Mouse (Mus musculus) brain, embryonic 14.5 days (tissue): ENCODE results near the gene Usp36. TPM values are rescaled to one million over a fixed set of nuclear protein-coding genes. Genes with fewer than 3 reads are reported as not detected.

Experiments
- DNase-seq: peaks from one replicate; pipeline ENCODE4 v3.0.0-alpha.2; 2011; ENCODE audit warnings: low read depth
- CTCF ChIP-seq: fragments of 200-500 bp; IDR thresholded peaks from 2 replicates; pipeline ENCODE4 v1.5.1; 2012; ENCODE audit warnings: inconsistent platforms, mild to moderate bottlenecking, moderate library complexity, borderline replicate concordance; ENCODE audit not compliant: insufficient read depth, insufficient read length; ENCODE audit errors: extremely low read depth
- POLR2A ChIP-seq: fragments of 200-500 bp; IDR thresholded peaks from 2 replicates; pipeline ENCODE4 v1.6.1; 2012; ENCODE audit warnings: mild to moderate bottlenecking, inconsistent platforms, borderline replicate concordance; ENCODE audit not compliant: poor library complexity, insufficient read depth, insufficient read length, severe bottlenecking; ENCODE audit errors: extremely low read depth
- polyA plus RNA-seq: library from polyadenylated mRNA; depleted of rRNA; stranded (reverse); fragments of >200 nt; gene quantifications from 2 replicates; pipeline ENCODE4 v1.2.3, GENCODE M21; 2012; rRNA removed

The Usp36 gene
- polyA plus RNA-seq, 1 experiment = 23.4 TPM

DNA sequence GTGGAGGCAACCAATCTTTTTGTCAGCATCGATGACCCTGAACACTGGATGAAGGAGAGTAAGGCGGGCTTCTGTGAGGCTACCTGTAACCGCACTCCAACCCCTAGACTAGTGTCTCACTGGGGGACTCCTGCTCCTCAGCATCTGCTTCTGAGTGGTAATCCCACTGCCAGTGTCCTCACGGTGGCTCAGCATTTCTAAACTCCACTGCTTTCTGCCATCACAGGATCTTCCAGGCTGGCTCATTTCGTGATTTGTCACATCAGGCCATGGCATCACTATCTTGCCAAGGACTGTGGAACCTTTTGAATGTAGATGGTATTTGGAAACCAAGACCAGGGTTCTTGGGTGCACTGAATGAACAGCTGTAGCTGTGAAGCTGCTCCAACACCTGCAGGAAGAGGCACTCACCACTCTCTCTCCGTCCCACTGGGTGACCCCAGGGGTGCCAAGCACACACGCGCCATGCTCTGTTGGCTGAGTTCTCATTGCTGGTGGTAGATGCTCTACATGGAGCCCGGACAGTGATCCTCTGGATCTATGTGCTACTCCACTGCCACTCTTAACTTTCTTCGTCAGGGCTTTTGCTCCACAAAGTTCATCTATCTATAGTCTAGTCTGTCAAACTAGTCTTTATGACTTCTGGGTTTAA, 66.5 kb downstream of the Usp36 start:
- TF ChIP-seq CTCF (no peak), POLR2A (no peak)
- no peak for DNase-seq

DNA sequence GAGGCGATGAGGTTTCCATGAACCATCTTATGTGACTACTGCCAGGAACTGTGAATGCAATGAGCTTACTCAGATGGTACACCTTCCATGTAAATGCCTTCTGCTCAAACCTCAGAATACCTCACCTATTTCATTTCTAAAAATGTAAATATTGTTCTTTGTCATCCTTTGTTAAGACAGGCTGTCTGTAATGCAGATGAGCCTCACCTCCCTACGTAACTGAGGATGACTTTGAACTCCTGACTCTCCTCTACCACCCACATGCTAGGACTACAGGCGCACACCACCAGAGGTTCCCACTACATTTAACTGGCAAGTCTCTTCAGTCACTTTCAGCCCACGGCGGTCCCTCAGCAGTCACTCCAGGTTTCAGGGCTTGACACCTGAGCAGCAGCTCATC, 67.1 kb downstream of the Usp36 start:
- TF ChIP-seq CTCF (no peak), POLR2A (no peak)
- no peak for DNase-seq

DNA sequence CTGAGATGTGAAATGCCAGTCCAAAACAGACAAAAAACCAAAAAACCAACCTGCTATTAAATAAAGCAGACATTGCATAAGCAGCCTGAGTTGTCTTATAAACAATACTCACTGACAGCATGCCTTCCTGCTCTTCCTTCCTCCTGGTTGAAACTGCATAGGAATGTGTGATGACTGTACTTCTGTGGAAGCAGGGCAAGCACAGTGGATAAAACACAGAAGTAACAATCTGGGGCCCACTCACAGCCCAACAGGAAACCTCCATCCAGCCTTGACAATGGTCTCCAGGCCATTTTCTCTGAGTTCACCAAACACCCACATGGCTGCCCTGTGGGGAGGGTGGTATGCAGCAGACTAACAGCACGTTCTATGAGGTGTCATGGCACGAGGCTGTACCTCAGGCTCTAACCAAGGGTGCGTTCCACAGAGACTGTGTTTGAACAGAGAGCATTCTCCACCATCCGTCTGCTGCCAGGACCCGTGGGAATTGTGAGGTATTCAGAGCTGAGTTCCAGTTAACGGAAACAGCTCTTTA, 67.6 kb downstream of the Usp36 start:
- TF ChIP-seq CTCF = no peak
- no peak for DNase-seq

- TF ChIP-seq POLR2A (no peak), CTCF (peak; percentile 74; the same call in 1 of the 2 replicates)
- DNase-seq = peak; percentile 78
These were observed 69.3 kb downstream of the Usp36 start for GRCm38 (mm10) chr11:118220561-118221262.

GRCm38 (mm10) chr11:118219066-118219465, 71.0 kb downstream of the Usp36 start:
- TF ChIP-seq POLR2A (no peak), CTCF (no peak)
- DNase-seq = no peak

- no peak for TF ChIP-seq POLR2A
- no peak for TF ChIP-seq CTCF
- DNase-seq = no peak
These were observed 73.6 kb downstream of the Usp36 start for GRCm38 (mm10) chr11:118216468-118216867.

DNA sequence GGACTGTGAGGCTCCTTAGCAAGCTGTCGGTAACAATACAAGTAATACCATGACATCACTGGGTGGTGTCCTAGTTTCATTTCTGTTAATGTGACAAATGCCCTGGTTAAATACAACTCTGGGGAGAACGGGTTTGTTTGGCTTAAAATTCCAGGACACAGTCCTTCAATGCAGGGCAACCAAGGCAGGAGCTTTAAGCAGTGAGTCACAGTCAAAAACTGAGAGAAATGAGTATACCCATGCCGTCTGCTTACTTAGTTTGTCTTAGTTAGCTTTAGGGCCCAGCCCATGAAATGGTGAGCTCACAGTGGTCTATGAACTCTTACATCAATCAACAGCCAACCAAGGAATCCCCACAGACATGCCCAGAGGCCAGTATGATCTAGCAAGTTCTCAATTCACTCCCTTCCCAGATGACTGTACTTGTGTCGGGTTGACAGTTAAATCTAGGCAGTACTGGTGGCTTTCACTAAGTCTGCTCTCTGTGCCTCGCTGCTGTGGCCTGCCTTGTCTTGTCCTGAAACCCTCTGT, 74.1 kb downstream of the Usp36 start:
- TF ChIP-seq POLR2A (no peak), CTCF (no peak)
- DNase-seq = no peak

DNA sequence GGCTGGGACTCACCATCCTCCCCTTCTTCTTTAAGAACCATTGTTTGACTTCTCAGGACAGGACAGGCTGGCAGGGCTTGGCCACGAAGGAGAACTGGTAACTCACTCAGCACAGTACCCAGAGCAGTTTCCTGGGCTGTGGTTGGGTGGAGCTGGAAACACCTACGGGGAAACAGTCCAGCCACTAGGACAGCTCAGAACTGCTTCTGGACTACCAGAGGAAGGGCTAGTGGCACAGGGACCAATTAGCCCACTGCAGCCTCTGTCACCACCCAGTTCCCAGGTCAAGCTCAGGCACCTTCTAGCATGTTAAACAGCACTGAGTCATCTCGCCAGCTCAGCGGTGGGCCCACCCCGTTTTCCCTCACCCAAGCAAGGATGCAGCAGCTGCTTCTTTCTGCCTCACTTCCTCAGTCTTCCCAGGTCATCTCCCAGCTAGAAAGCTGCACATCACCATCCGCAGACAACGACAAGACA, 77.4 kb downstream of the Usp36 start:
- DNase-seq = no peak
- no peak for TF ChIP-seq POLR2A
- TF ChIP-seq CTCF = no peak

GRCm38 (mm10) chr11:118211749-118212635, 78.1 kb downstream of the Usp36 start:
- peak; percentile 58 for DNase-seq
- TF ChIP-seq POLR2A = no peak
- no peak for TF ChIP-seq CTCF

- no peak for DNase-seq
- TF ChIP-seq POLR2A (no peak), CTCF (no peak)
These were observed 79.1 kb downstream of the Usp36 start for GRCm38 (mm10) chr11:118210962-118211361.

- DNase-seq = peak; percentile 85
- TF ChIP-seq CTCF (no peak), POLR2A (no peak)
These were observed 79.9 kb downstream of the Usp36 start for GRCm38 (mm10) chr11:118210116-118210515.

Other genes starting within 250 kb of the Usp36 start
- 0.10 and 0.19 TPM in 2 replicates for gene Dnah17, start 159.6 kb downstream of the Usp36 start, polyA plus RNA-seq
- 35.9 and 36.8 TPM in 2 replicates for gene Cyth1, start 41.7 kb downstream of the Usp36 start, polyA plus RNA-seq
- 0.10 and 0.45 TPM in 2 replicates for gene Cep295nl, start 52.3 kb upstream of the Usp36 start, polyA plus RNA-seq
- gene Timp2, start 65.5 kb upstream of the Usp36 start, polyA plus RNA-seq = 77.6 and 95.4 TPM in 2 replicates
- gene Lgals3bp, start 111.8 kb upstream of the Usp36 start, polyA plus RNA-seq = 5.6 and 7.0 TPM in 2 replicates
- gene Cant1, start 128.8 kb upstream of the Usp36 start, polyA plus RNA-seq = 38.8 and 45.7 TPM in 2 replicates
- 4.6 and 5.9 TPM in 2 replicates for gene C1qtnf1, start 138.0 kb upstream of the Usp36 start, polyA plus RNA-seq
- 7.4 and 8.1 TPM in 2 replicates for gene Engase, start 186.6 kb upstream of the Usp36 start, polyA plus RNA-seq